Mouse (Mus musculus): Measurements from ENCODE around the gene Sgcg. TPM values are rescaled to one million over a fixed set of nuclear protein-coding genes. Genes with fewer than 3 reads are reported as not detected.
A peak's percentile ranks its signal among the peaks of the same experiment; 100 is the strongest.

The Sgcg gene
- total RNA-seq (2021), result 100 to 1,000 TPM; 142 to 155 TPM
- long read RNA-seq, experiment 1, transcript Sgcg-201 (8 exons, 3,515 nt), result major isoform, 173 of 224 reads
- long read RNA-seq, experiment 1, partial matches to known transcripts, result 3 of 224 reads
- long read RNA-seq, experiment 1, other reads (novel, unspliced or antisense), result 48 of 224 reads
- long read RNA-seq, experiment 2, transcript Sgcg-201 (8 exons, 3,515 nt), result major isoform, 279 of 339 reads
- long read RNA-seq, experiment 2, partial matches to known transcripts, result 20 of 339 reads
- long read RNA-seq, experiment 2, other reads (novel, unspliced or antisense), result 40 of 339 reads

GRCm38 (mm10) chr14:61258352-61258751, at the start of gene Sgcg:
Gene Sgcg (minus strand): TSS chr14:61258490.
- peak; percentile 85 for DNase-seq

DNA sequence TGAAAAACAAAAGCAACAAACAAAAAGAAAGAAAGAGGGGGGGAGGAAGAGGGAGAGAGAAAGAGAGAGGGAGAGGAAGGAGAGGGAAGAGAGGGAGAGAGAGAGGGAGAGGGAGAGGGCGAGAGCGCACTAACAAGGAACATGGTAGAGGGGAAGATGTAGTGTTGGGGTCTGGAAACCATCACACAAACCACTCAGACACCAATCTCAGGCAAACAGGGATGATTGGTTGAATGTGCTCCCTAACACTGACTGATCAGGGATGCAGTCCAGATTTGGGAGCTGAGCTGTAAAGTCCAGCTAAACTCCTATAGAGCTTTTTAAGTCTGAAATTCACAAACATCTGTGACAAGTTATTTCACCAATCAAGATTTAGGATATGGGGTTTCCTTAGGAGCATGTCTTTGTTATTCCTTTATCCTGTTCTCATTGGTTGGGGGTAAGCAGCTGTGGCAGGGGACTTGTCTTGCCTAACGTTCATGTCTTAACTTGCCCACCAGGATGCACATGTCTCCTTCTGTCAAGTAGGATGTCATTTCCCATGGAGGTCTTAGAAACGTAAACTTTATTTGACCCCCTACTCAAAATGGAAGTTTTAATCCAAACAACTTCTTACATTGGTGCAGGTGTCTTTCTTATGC, 45.8 kb upstream of the Sgcg start:
- DNase-seq, result no peak

GRCm38 (mm10) chr14:61302428-61302827, 44.1 kb upstream of the Sgcg start:
- DNase-seq, result no peak

DNA sequence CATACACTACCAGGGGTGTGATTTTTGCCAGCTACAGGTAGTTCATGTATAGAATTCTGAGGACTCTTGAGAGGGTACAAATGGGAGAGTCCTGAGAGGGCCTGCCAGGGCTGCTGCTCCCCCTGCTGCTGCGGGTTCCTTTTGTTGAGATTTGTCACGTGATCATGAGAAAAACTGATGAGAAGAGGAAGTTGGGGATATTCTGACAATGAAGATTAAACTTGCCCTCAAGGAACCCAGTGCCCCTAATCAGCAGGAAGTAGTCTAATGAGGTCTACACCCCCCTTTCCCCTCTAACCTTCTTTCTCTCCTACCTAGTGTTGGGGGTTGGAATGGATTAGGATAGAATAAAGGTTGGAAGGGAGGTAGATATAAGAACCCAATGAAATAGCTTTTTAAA, 43.0 kb upstream of the Sgcg start:
- no peak for DNase-seq

GRCm38 (mm10) chr14:61299810-61300209, 41.5 kb upstream of the Sgcg start:
- DNase-seq, result no peak

DNA sequence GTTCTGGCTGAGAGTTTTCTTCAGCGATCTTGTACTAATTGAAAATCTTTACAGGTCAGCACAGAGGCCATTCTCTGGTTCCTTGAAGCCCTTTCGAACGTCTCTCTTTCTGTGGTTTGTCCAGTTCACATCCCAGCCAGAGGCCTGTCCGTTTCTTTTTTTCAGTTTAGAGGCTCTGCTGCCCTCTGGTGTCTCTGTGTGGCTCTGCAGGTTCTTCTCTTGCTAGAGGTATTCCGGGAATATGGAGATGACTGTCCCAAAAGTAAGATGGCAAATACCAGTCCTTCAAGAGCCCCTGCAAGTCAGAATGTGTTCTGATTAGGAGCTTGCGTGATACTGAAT, 36.4 kb upstream of the Sgcg start:
- no peak for DNase-seq

DNA sequence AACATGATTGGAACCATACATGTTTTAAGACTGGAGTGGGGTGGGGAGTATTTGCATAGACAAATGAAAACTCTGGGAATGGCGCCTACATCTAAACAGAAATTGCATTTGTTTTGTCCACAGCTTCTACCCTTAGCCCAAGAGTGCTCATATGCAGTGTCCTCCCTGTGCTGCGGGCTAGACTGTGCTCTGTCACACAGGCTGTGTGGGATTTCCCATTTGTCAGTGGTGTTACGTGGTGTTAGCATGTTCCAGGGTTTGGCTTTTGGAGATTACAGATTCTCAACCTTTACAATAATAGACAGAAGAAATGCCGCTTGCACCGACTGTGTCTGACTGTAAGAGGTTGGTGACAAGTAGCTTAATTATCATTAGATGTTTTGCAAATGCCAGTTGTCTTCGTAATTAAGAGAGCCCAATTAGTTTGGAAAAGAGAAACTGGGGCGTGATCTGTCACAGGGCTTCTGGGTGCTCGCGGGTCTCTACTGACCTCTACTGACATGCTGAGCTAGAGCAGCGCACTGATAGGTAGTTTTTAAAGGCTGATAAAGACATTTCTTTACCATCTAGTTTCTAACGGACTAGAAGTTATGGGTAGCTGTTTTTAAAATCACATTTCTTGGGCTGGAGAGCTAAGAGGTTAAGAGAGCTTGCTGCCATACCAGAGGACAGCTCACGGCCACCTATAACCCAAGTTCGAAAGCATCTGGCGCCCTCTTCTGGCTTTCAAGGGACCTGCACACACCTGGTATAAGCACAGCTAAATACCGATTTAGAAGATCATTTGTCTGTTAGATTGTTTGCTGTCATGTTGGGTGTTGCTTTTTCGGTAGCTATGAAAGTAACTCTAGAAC, 35.8 kb upstream of the Sgcg start:
- DNase-seq, result peak; percentile 28

GRCm38 (mm10) chr14:61290664-61291063, 32.4 kb upstream of the Sgcg start:
- DNase-seq, result no peak

DNA sequence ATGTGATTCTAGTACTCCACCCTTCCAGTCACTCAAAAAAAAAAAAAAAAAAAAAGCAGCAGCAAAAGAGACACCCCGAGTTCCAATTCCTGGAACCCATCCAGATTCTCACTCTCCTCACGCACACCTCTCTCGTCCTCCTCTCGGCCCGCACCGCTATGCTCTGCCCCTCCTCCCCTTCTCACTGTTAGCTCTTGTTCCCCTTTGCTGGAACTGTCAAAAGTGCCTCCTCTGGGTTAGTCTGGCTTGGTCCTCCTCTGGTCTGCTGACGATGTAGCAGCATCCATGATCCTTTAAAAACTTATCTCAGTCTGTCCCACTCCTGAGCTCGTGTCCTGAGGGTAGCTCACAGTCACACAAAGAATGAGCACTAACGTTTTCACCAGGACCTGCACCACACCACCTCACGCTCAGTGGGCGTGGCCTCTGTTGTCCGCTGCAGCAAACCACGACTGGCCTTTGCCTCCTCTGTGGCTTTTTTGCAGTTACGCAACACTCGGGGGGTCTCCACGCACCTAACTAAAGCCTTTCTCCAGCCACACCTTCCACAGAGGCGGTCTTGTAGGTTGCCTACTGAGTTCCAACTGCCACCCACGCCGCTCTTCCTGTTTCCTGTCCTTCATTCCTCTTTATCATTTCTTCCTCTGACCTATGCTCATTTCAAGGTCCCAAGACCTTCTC, 30.5 kb upstream of the Sgcg start:
- DNase-seq, result no peak

- no peak for DNase-seq
Observed at GRCm38 (mm10) chr14:61278676-61279300, 20.5 kb upstream of the Sgcg start.

GRCm38 (mm10) chr14:61277285-61277684, 19.0 kb upstream of the Sgcg start:
- DNase-seq, result no peak

DNA sequence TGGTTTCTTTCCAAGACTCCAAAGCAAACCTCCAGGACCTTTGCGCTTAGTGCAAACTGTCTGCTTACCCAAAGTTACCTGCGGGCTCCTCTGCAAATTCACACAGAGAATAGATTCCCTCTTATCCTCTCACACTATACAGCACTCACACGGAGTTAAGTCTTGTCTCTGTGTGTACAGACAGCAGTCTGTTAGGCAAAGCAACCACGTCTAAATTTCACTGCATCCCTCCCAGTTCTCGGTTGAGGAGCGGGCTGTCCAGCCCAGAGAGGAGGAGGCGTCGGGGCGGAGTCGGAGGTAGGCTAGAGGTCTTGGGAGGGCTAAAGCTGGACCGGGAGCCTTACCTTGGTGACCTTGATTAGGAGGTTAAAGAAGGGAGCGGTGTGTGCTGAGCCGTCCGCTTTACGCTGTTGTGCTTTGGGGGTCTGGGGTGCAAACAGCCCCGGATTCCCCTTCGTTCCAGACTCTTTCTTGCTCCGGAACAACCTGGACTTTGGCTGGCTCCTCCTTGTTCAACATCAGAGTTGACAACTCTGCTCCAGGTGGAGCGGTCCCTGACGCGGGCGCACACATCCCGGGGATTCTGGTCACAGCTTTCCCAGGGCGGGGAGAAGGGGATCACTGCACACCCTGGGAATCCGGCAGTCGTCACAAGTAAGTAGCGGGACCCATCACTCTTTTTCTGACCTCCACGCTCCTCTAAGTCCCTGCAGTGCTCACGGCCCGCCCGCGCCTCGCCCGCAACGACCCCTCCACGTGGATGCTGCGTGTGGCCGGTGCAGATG, 16.3 kb upstream of the Sgcg start:
- DNase-seq, result no peak

DNA sequence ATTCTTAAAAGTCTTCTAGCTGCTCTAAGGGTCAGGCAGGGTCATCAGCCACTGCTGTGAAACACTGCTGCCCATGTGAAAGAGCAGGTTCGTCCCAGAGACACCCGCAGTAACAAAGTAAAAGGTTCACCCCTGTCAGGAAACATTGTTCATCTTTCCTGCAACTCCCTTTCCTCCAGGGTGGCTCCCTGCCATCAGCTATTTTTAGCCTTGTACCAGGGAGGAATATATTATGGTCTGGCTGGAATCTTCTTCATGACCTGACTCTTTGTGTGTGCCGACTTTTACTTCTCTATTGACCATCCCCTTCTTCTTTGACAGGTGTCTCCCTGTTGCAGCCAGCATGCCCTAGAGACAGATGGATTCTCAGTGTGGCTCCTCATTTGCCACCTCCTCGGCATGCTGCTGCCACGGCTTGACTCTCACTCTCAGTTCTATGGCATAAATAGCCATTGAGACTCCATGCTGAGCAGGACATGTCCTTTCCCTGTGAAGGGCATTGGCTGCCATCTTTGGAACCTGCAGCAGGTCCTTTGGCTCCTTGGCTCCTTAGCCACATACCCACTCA, 9.7 kb upstream of the Sgcg start:
- peak; percentile 25 for DNase-seq

DNA sequence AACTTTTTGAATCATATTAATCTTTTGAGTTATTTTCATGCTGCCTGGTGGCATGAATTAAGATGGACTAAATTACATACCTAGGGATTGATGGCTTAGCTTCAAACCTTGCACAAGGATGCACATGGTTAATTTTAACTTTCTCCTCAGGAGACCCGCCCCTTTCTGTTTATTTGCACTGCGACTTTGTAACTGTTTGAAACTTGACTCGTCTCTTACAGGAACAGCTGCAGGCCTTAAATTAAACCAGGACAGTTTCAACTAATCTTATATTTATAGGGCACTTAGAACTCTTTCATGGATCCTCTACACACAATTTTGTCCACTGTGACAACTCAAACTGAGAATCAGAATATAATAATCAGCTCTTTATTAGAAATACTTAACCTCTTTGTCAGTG, 794 bp upstream of the Sgcg start:
- DNase-seq, result no peak

DNA sequence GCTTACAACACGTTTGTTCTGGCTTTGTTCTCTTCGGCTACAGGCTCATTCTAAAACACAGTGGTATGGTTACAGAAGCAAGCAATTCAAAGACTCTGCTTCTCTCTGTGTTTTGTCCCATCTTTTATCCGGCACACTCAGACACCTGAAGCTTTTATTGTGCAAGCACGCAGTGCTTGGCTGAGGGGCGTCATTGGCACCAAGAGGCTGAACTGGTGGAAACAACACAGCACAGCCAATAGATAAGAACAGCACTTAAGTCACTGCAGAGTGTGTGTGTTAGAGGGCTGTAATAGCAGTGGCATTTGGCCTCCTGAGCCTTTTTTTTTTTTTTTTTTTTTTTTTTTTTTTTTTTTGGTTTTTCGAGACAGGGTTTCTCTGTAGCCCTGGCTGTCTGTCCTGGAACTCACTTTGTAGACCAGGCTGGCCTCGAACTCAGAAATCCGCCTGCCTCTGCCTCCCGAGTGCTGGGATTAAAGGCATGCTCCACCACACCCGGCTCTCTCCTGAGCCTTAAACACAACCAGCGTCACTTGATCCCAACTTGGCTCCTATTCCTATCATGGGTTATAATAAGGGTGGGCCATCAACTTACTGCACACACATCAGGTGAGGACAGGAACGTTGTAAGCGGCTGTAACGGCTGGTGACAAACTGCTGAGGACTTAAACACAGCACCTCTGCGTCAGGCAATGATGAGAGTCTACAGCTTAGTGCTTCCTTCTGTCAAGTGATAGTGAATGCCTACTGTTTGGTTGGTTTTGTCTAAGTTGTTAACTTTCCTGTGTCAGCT, 5.5 kb downstream of the Sgcg start:
- no peak for DNase-seq

DNA sequence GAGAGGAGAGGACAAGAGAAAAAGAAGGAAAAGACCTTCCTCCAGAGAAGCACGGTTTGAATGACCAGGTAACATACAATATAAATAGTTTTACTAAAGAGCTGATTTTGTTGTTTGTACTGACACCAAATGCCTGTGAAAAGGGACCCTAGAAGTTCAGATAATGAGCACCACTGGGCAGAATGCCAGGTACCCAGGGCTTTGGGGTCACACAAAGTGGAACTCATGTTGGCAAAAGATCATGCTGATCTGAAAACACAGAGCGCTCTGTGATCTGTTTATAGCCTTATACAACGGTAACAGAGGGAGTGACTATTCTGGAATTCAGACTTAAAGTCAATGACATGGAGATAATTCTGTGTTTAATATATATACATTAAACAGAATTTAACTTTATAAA, 11.8 kb downstream of the Sgcg start:
- DNase-seq, result no peak

DNA sequence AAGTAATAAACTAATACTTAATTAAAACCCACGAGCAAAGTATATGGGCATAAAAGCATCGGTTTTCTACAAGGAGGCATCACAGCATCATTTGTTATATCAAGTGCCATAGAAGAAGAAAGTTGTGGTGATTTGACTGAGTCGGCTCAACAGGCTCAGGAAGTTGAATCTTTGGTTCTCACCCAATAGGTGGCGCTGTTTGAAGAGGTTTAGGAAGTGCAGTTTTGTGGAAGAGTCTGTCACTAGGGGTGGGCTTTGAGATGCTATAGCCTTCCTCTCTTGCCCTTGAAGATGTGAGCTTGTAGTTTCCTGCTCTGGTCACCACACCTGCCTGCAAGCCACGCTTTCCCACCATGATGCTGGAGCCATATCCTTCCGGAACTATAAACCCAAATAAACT, 15.7 kb downstream of the Sgcg start:
- no peak for DNase-seq

DNA sequence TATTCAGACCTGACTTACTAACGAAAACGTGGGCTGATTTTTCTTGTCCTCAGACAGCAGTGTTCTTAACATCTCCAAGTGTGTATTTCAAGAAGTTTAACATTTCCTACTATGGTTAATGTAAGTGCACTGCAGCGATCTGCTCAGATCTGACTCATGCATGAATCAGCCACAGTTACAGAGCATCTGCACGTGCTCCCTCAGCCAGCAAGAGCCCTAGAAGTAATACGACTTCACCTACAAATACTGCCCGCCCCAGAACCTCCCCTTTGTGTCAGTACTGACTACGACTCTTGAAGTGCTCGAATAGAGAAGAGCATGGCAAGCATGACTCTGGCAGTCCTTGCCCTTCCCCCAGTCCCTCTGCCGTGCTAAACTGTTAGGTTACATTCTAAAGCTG, 19.5 kb downstream of the Sgcg start:
- no peak for DNase-seq

DNA sequence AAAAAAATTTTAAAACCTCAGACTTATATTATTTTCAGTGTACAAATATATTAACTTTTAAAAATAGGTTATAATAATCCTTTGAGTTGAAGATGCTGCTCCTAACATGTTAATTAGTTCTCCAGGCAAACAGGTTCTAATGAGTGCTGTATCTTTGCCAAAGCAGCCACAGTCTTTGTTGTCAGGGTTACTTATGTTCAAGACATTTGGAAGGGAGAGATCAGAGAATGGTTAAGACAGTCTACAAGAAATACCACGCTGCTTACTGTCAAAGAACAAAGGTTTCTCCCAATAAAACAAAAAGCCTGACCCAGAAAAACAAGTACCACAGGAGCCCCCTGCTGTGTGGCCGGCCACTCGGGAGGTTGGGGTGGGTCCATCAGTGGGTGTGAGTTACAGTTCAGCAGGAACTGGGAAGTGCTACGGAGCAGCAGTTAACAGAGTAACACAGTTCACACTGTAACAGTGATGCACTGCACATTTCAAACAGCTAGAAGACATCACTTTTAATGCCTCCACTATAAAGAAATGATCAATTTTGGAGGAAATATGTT, 21.1 kb downstream of the Sgcg start:
- DNase-seq, result no peak
